Mouse (Mus musculus) testis, adult 2 months (tissue): ENCODE results near the gene Tnfaip6. TPM values are rescaled to one million over a fixed set of nuclear protein-coding genes. Genes with fewer than 3 reads are reported as not detected.

Experiments
- H3K27ac ChIP-seq: fragments of 200-500 bp; 2 replicates; pipeline ENCODE4 v1.5.1; 2012; ENCODE audit warnings: low read depth, low read length; ENCODE audit not compliant: control insufficient read depth, insufficient read depth
- H3K27me3 ChIP-seq: fragments of 200-500 bp; 2 replicates; pipeline ENCODE4 v1.6.1; 2012; ENCODE audit warnings: mild to moderate bottlenecking, low read length, moderate library complexity; ENCODE audit not compliant: control insufficient read depth, insufficient read depth
- H3K36me3 ChIP-seq: fragments of 200-500 bp; 2 replicates; pipeline ENCODE4 v1.6.1; 2012; ENCODE audit warnings: mild to moderate bottlenecking, low read length; ENCODE audit not compliant: control insufficient read depth, insufficient read depth
- H3K4me1 ChIP-seq: fragments of 200-500 bp; 2 replicates; pipeline ENCODE4 v1.6.1; 2012; ENCODE audit warnings: low read length; ENCODE audit not compliant: control insufficient read depth, insufficient read depth
- H3K4me3 ChIP-seq: fragments of 200-500 bp; 2 replicates; pipeline ENCODE4 v1.5.1; 2012; ENCODE audit warnings: low read depth, mild to moderate bottlenecking, low read length, moderate library complexity, mixed read lengths; ENCODE audit not compliant: control insufficient read depth
- CTCF ChIP-seq: fragments of 200-500 bp; IDR thresholded peaks from 2 replicates; pipeline ENCODE4 v1.5.1; 2012; ENCODE audit warnings: low read depth, mild to moderate bottlenecking, inconsistent platforms, low read length, moderate library complexity; ENCODE audit not compliant: control insufficient read depth, insufficient read depth, insufficient replicate concordance
- POLR2A ChIP-seq: fragments of 200-500 bp; IDR thresholded peaks from 2 replicates; pipeline ENCODE4 v1.6.1; 2012; ENCODE audit warnings: low read depth, mild to moderate bottlenecking, inconsistent platforms, low read length, moderate library complexity; ENCODE audit not compliant: control insufficient read depth
- polyA plus RNA-seq: library from polyadenylated mRNA; depleted of rRNA; stranded (reverse); fragments of >200 nt; gene quantifications from 2 replicates; pipeline ENCODE4 v1.2.3, GENCODE M21; 2012; rRNA removed

Tnfaip6 gene
- polyA plus RNA-seq, 1 experiment, result 0.46 TPM

DNA sequence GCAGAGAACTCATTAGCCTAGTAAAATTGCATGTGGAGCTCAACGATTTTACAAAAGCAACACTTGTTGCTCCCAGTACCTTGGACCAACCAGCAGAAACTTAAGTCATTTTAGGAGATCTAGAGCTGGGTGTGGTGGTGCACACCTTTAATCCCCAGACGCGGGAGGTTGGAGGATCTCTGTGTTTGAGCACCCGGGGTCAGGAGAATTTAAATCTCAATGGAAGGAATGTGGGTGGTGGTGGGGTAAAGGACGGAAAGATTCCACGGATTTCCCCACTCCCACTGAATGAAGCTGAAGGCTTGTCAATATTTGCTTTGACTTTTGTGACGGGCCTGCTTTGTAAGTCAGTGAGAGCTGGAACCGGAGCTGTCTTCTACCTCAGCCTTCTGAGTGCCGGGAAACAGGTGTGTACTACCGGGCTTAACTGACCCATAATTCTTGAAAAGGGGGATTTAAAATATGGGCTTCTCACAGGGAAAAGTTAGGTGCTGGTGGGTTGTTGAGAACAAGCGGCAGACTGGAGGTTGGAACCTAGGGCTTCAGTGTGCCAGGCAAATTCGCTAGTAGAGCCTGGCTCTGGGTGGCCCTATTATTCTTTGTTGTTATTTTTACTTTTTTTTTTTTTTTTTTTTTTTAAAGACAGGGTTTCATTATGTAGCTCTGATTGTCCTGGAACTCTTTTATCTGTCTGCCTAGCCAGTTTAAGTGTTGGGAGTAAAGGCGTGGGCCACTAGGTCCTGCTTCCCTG lies 33.6 kb downstream of the Tnfaip6 start:
- Histone ChIP-seq H3K27ac (peak overlapping the region; percentile 92), H3K4me3 (peak overlapping the region; percentile 86)

DNA sequence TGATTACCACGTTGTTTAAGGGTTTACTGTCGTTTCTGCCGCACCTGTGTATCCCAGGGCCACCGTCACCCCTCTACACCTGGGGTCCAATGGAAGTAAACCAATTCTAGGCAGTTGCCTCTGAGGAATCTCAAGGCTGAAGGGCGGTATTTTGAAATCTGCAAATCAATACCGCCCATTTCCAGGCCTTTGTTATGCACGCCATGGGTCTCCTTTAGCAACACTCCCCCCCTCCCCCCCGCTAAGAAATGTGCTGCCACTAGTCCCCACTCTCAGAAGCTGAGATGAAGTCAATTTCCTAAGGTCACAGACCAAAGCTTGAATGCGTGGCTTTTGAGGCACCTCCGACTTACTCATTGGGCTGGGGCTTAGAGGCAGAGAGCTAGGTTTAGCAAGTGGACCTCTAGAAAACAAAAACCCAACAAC lies 34.3 kb downstream of the Tnfaip6 start:
- TF ChIP-seq POLR2A (no peak), CTCF (no peak)
- Histone ChIP-seq H3K4me3 (peak overlapping the region; percentile 86), H3K27ac (peak overlapping the region; percentile 92), H3K36me3 (no peaks in the 10 kb centered on the region), H3K4me1 (peaks cover 15% of the 10 kb centered on the region), H3K27me3 (no peaks in the 10 kb centered on the region)

More for the DNA sequence above, 33.6 kb downstream of the Tnfaip6 start:
- Histone ChIP-seq H3K4me1 (peaks cover 15% of the 10 kb centered on the region), H3K36me3 (no peaks in the 10 kb centered on the region), H3K27me3 (no peaks in the 10 kb centered on the region)
- TF ChIP-seq POLR2A, result no peak
- TF ChIP-seq CTCF, result no peak

DNA sequence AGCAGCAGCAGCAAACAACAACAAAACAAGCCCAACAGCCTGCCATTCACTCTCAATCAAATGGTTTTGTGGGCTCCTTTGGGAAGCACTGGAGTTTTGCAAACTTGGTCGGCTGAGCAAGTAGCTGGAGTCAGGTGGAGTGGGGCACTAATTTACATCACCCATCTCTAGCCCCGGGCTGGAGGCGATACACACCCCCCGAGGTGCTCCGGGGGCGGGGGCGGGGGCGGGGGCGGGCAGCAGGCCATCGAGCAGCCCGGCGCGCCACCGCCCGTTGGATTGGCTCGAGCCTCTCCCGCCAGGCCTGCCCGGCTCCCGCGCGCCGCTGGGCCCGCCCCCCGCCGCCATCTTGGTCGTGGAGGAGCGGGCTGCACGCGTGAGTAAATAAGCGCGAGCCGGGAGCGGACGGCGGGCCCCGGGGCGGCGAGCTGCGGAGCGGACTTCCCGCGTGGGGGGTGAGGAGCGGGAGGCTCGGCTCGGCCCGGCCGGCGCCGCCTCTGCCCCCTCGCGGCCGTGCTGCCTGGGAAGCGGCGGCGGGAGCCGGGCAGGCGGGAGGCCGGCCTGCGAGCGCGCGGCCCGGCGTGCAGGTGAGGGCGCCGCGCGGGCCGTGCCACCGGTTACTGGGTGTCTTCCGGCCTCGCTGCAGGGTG lies 34.8 kb downstream of the Tnfaip6 start, which contains the start of gene Rif1:
Rif1 (plus strand) TSS at position 342 of the 650 bp plus-strand sequence.
- Histone ChIP-seq H3K27ac (peak within 1 kb of the TSS; percentile 95), H3K4me3 (peak within 1 kb of the TSS; percentile 86), H3K27me3 (no peaks in the 10 kb centered on the region), H3K36me3 (no peaks in the 10 kb centered on the region), H3K4me1 (peaks cover 15% of the 10 kb centered on the region)
- TF ChIP-seq CTCF, result no peak
- TF ChIP-seq POLR2A, result peak; percentile 55; the same call in 1 of the 2 replicates

DNA sequence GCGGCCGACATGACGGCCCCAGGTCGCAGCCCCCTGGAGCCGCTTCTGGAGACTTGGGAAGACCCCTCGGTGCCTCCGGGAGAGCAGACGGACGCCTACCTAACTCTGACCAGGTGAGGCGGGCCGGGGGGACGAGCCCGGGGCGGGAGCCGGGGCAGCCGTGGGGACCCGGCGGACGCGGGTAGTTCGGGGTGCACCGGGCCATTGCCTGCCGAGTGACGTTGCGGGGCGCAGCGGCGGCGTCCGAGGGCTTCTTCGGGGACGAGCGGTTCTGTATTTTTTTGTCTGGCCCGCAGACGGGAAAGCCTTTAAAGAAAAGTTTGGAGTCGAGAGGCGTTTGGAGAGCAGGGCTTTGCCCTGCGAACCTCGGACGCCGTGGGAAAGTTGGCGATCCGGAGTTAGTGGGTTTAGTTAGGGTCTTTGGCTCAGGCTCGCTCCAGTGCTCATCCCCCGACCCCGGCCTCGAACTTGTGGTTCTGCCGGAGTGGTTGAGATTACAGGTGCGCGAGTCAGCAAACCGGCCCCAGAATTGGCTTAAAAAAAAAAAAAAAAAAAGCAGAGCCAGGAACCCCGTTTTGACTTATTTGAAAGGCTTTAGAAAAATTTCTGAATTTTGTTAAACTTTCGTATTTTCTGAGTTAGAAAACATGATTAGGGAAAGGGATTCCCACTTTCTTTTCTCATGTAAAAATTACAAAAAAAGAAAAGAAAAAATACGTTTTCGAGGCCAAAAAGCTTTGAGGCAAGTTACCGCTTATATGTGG lies 35.5 kb downstream of the Tnfaip6 start:
- peak overlapping the region; percentile 95 for H3K27ac ChIP-seq
- peaks cover 15% of the 10 kb centered on the region for H3K4me1 ChIP-seq
- TF ChIP-seq CTCF (no peak), POLR2A (no peak)
- H3K36me3 ChIP-seq, result no peaks in the 10 kb centered on the region
- peak overlapping the region; percentile 86 for H3K4me3 ChIP-seq
- no peaks in the 10 kb centered on the region for H3K27me3 ChIP-seq

DNA sequence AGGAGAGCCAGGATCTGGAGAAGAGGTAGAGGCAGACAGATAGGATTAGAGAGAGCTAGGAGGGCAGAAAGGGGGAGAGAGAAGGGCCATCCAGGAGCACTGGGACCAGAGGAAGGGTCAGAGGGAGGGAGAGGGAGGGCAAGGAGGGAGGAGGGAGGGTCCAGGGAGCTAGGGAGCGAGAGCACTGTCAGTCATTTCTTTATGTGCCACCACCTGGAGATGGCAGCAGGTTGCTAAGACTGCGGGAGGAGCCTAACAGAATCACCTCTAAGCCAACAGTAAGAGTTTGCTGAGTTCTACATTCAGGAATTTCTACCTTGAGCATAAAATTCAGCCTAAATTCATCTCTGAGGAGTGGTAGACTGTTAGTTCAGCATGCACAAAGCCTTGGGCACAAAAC lies 40.9 kb downstream of the Tnfaip6 start:
- Histone ChIP-seq H3K4me1 (peaks cover 2% of the 10 kb centered on the region), H3K36me3 (peaks cover 4% of the 10 kb centered on the region), H3K4me3 (no peak overlapping the region), H3K27me3 (no peaks in the 10 kb centered on the region), H3K27ac (no peak overlapping the region)
- TF ChIP-seq POLR2A, result no peak
- TF ChIP-seq CTCF, result no peak

DNA sequence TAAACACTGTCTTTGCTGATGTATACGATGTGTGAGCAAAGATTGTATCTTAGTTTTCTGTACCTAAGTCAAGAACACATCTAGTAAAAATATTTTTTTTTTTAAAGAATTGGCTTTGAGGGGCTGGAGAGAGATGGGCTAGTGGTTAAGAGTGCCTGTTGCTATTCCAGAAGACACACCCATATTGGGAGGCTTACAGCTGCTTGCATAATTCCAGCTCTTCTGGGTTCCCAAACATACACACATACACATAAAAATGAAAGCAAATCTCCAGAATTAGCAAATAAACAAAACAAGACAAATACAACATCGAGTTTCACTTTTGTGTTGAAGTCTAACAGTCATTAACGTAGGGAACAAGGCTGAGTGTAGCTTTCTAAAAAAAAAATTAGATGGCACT lies 46.2 kb downstream of the Tnfaip6 start:
- Histone ChIP-seq H3K27me3 (no peaks in the 10 kb centered on the region), H3K4me3 (no peak overlapping the region), H3K27ac (no peak overlapping the region), H3K36me3 (peaks cover 4% of the 10 kb centered on the region), H3K4me1 (no peaks in the 10 kb centered on the region)
- TF ChIP-seq CTCF (no peak), POLR2A (no peak)

DNA sequence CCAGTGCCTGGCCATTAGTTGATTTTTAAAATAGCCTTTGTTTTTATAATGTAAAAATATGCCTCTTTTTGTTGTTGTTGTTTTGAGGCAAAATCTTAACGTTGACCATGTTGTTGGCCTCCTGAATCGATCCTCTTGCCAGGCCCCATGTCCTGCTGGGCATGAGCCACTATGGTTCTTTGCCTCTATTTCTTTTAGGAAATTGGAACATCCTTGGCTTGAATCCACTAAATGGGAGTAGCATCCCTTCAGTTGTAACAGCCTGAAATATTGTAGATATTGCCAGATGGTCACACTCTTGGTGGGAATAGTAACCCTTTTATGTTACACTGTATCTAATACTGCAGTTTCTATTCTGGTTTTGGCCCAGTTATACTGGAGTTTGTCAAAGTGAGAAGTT lies 46.8 kb downstream of the Tnfaip6 start:
- H3K4me1 ChIP-seq, result no peaks in the 10 kb centered on the region
- peaks cover 4% of the 10 kb centered on the region for H3K36me3 ChIP-seq
- TF ChIP-seq CTCF, result no peak
- no peak for TF ChIP-seq POLR2A
- no peaks in the 10 kb centered on the region for H3K27me3 ChIP-seq
- H3K4me3 ChIP-seq, result no peak overlapping the region
- H3K27ac ChIP-seq, result no peak overlapping the region

Other genes starting within 250 kb of the Tnfaip6 start
- gene Rbm43, start 102.8 kb upstream of the Tnfaip6 start, polyA plus RNA-seq, result 14.3 and 23.2 TPM in 2 replicates
- 0.85 and 1.1 TPM in 2 replicates for gene Nmi, start 64.5 kb upstream of the Tnfaip6 start, polyA plus RNA-seq
- 20.2 and 22.4 TPM in 2 replicates for gene Rif1, start 34.8 kb downstream of the Tnfaip6 start, polyA plus RNA-seq